In genomic region chr17:87052432-87052831, GRCm38 (mm10) we compare ENCODE assay signal across 22 mouse cellular contexts. TPM values are rescaled to one million over a fixed set of nuclear protein-coding genes. Genes with fewer than 3 reads are reported as not detected.
A peak's percentile ranks its signal among the peaks of the same experiment; 100 is the strongest.
DNase-seq lines count a peak whose midpoint lies in the region; ATAC-seq and TF ChIP-seq lines count a peak whose summit lies in the region.
"Had no signal": no experiment of that assay in that cellular context is flagged by ENCODE, and none has a peak within 500 bp of the region (broad histone marks: within the 10 kb centered on the region; RNA-seq: fewer than 3 reads in every experiment).

No protein-coding gene starts in this region.

- TF ChIP-seq POLR2A in bone marrow macrophage, adult 2 months (IDR thresholded peaks at IDR 0.05; ENCODE audit: borderline replicate concordance, low read depth, low read length) = no peak

- no peak overlapping the region for H3K4me3 ChIP-seq in heart, embryonic 12.5 days
- no peak overlapping the region for H3K4me3 ChIP-seq in bone marrow macrophage, adult 2 months (ENCODE audit: insufficient read depth, low read length)
- H3K4me3 ChIP-seq: embryonic facial prominence, embryonic 13.5 days; forebrain, embryonic 13.5 days; heart, adult 2 months; heart, embryonic 13.5 days; hindbrain, embryonic 12.5 days; intestine, embryonic 15.5 days had no signal

- no peak overlapping the region for H3K4me2 ChIP-seq in heart, embryonic 12.5 days
- H3K4me2 ChIP-seq: embryonic facial prominence, embryonic 13.5 days; forebrain, embryonic 13.5 days; heart, embryonic 13.5 days; hindbrain, embryonic 12.5 days; intestine, embryonic 15.5 days had no signal

- TF ChIP-seq CTCF in bone marrow macrophage, adult 2 months (IDR thresholded peaks at IDR 0.05; ENCODE audit: low read depth, low read length) = no peak

- no peaks in the 10 kb centered on the region for H3K36me3 ChIP-seq in heart, embryonic 12.5 days
- H3K36me3 ChIP-seq: embryonic facial prominence, embryonic 13.5 days; heart, embryonic 13.5 days; hindbrain, embryonic 12.5 days; intestine, embryonic 15.5 days had no signal

- no peak for ATAC-seq in heart, embryonic 12.5 days (ENCODE audit: insufficient number of reproducible peaks, low FRiP score)
- ATAC-seq in megakaryocyte, adult 5-6 weeks (ENCODE audit: poor library complexity, severe bottlenecking) = peak; percentile 72
- ATAC-seq: forebrain, embryonic 13.5 days; forebrain, postnatal 0 days; hindbrain, postnatal 0 days; intestine, embryonic 15.5 days had no signal

- H3K27me3 ChIP-seq in heart, embryonic 12.5 days (replicated peaks) = no peaks in the 10 kb centered on the region
- H3K27me3 ChIP-seq: embryonic facial prominence, embryonic 13.5 days; forebrain, embryonic 13.5 days; heart, embryonic 13.5 days; hindbrain, embryonic 12.5 days; intestine, embryonic 15.5 days had no signal

- WGBS in heart, embryonic 12.5 days = 67% methylated on average over 1 of the region's 1 CpGs

- H3K27ac ChIP-seq in heart, embryonic 12.5 days (ENCODE audit: poor library complexity, severe bottlenecking) = no peak overlapping the region
- peak overlapping the region; percentile 5; the same call in 1 of the 2 replicates for H3K27ac ChIP-seq in bone marrow macrophage, adult 2 months (ENCODE audit: insufficient read depth, low read depth, low read length)
- H3K27ac ChIP-seq: embryonic facial prominence, embryonic 13.5 days; forebrain, embryonic 13.5 days; heart, adult 2 months; heart, embryonic 13.5 days; hindbrain, embryonic 12.5 days; hindbrain, postnatal 0 days; intestine, embryonic 15.5 days had no signal

- no peaks in the 10 kb centered on the region for H3K9me3 ChIP-seq in heart, embryonic 12.5 days (replicated peaks)
- H3K9me3 ChIP-seq: embryonic facial prominence, embryonic 13.5 days; forebrain, embryonic 13.5 days; heart, embryonic 13.5 days; hindbrain, embryonic 12.5 days; intestine, embryonic 15.5 days had no signal

- intact Hi-C loops in left cerebral cortex, postnatal 36 days (cut with DNase I) = loop anchor here (5.0 kb wide), 1 partner anchor 55 kb away; the partner anchor contains the start of gene Socs5

- peaks cover 16% of the 10 kb centered on the region for H3K4me1 ChIP-seq in heart, embryonic 12.5 days (replicated peaks)
- peaks cover 32% of the 10 kb centered on the region for H3K4me1 ChIP-seq in bone marrow macrophage, adult 2 months (ENCODE audit: control insufficient read depth, insufficient read depth, low read length)
- H3K4me1 ChIP-seq: hindbrain, embryonic 12.5 days had no signal

- H3K9ac ChIP-seq in heart, embryonic 12.5 days = no peak overlapping the region
- H3K9ac ChIP-seq: embryonic facial prominence, embryonic 13.5 days; forebrain, embryonic 13.5 days; forebrain, postnatal 0 days; heart, embryonic 13.5 days; hindbrain, embryonic 12.5 days; intestine, embryonic 15.5 days had no signal

- DNase-seq in heart, adult 11 months = peak; percentile 42
- DNase-seq in 3T3-L1 (ENCODE audit: low read depth, low spot score) = peak; percentile 56
- DNase-seq in adrenal gland, postnatal 10 days = no peak
- DNase-seq in layer of hippocampus, postnatal 25 days (ENCODE audit: extremely low spot score in 1 of 2, low spot score in 1 of 2) = no peak
- no peak for DNase-seq in left cerebral cortex, postnatal 36 days (ENCODE audit: low spot score in 2 of 2)
- DNase-seq: adrenal gland, adult 8-10 months; cerebellum, adult 11-12 months; cerebellum, adult 9-10 months; cerebellum, postnatal 25 days; forebrain, postnatal 0 days; gastrocnemius, postnatal 36 days; heart, adult 2 months; heart, postnatal 4 days had no signal

RNA-seq across cellular contexts. Expression of gene Cript, which starts 27.1 kb away (rescaled TPM):
- polyA plus RNA-seq in heart, embryonic 12.5 days (2016; fragmentation: Nextera tagmentation; extraction: Ambion mirVana) = 115 TPM in 2 replicates
- 60.7 and 69.6 TPM in 2 replicates for polyA plus RNA-seq in bone marrow macrophage, adult 2 months (2012; ENCODE audit: insufficient read depth, insufficient read length, missing spikeins)
- total RNA-seq in megakaryocyte, adult 5-6 weeks (2015) = 135 and 148 TPM in 2 replicates
- total RNA-seq in megakaryocyte, adult 5-6 weeks (2017) = 71.6 and 93.9 TPM in 2 replicates
- 10 to 100 TPM; 49.9 to 52.7 TPM for total RNA-seq in adrenal gland, postnatal 10 days (2021)
- total RNA-seq in layer of hippocampus, postnatal 25 days (2021) = 10 to 100 TPM; 58.6 to 61.3 TPM
- total RNA-seq in left cerebral cortex, postnatal 36 days (2021) = 10 to 100 TPM; 61.2 to 66.2 TPM

RNA-seq across cellular contexts. Expression of gene Pigf, which starts 27.2 kb away (rescaled TPM):
- 16.9 and 21.5 TPM in 2 replicates for polyA plus RNA-seq in heart, embryonic 12.5 days (2016; fragmentation: Nextera tagmentation; extraction: Ambion mirVana)
- polyA plus RNA-seq in bone marrow macrophage, adult 2 months (2012; ENCODE audit: insufficient read depth, insufficient read length, missing spikeins) = 9.6 and 12.6 TPM in 2 replicates
- 21.6 and 25.4 TPM in 2 replicates for total RNA-seq in megakaryocyte, adult 5-6 weeks (2015)
- total RNA-seq in megakaryocyte, adult 5-6 weeks (2017) = 27.7 and 32.1 TPM in 2 replicates
- 10 to 100 TPM in 1 of 2 experiments, 1 to 10 TPM in 1; 8.3 to 11.0 TPM for total RNA-seq in adrenal gland, postnatal 10 days (2021)
- 10 to 100 TPM; 16.9 to 17.7 TPM for total RNA-seq in layer of hippocampus, postnatal 25 days (2021)
- 10 to 100 TPM; 15.0 to 18.1 TPM for total RNA-seq in left cerebral cortex, postnatal 36 days (2021)

RNA-seq across cellular contexts. Expression of gene Socs5, which starts 55.0 kb away (rescaled TPM):
- 13.5 and 17.0 TPM in 2 replicates for polyA plus RNA-seq in heart, embryonic 12.5 days (2016; fragmentation: Nextera tagmentation; extraction: Ambion mirVana)
- 19.6 and 20.4 TPM in 2 replicates for polyA plus RNA-seq in bone marrow macrophage, adult 2 months (2012; ENCODE audit: insufficient read depth, insufficient read length, missing spikeins)
- total RNA-seq in megakaryocyte, adult 5-6 weeks (2015) = 1.8 and 3.0 TPM in 2 replicates
- total RNA-seq in megakaryocyte, adult 5-6 weeks (2017) = 1.2 TPM in 2 replicates
- total RNA-seq in adrenal gland, postnatal 10 days (2021) = 10 to 100 TPM; 40.3 to 48.3 TPM
- 100 to 1,000 TPM in 1 of 2 experiments, 10 to 100 TPM in 1; 98.3 to 101 TPM for total RNA-seq in layer of hippocampus, postnatal 25 days (2021)
- total RNA-seq in left cerebral cortex, postnatal 36 days (2021) = 100 to 1,000 TPM; 112 to 120 TPM

Comparison
In these comparisons a context has a peak if more than half of its experiments do, and no peak if none do; other contexts are left out.
1. DNase-seq: peak in heart, adult 11 months (single experiment) and 3T3-L1 (single experiment); none in adrenal gland, postnatal 10 days (single experiment), layer of hippocampus, postnatal 25 days (0 of 2) and left cerebral cortex, postnatal 36 days (0 of 2).
2. RNA of gene Socs5, which starts 55.0 kb away (total RNA-seq): 112 to 120 TPM in left cerebral cortex, postnatal 36 days, 98.3 to 101 TPM in layer of hippocampus, postnatal 25 days and 40.3 to 48.3 TPM in adrenal gland, postnatal 10 days; 1.2 to 3.0 TPM in megakaryocyte, adult 5-6 weeks; every median in the first group is over 10 times any median in the second.